Mouse (Mus musculus): ENCODE measurements at regions not wholly inside any gene's neighbourhood (a gene's known extent, or its start where the extent isn't known, plus 50 kb on each side); places are given as distances from the start of the nearest gene placed in this dataset.

DNA sequence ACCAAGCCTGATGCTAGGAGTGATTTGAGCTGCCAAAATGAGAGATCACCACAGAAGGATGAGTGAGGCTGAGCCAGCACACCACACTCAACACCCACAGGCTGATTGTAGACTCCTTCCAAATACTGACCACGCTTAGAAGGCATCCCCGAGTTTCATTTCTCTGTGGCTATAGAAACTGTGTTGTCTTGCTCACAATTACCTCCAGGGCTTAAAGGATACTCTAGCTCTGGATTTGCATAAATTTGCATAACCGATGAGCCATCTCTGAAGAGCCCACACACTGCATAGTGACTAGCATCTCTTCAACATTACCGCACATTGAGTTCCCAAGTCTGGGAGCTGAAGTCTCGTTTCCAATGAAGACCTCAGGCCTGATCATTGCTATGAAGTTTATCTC, 110.3 kb downstream of the Nufip1 start:
- H3K4me1 ChIP-seq (ENCODE audit: control insufficient read depth, insufficient read depth, low read length): peaks cover 21% of the 10 kb centered on the region
- H3K9me3 ChIP-seq (replicated peaks; ENCODE audit: control insufficient read depth, low read length): peaks cover 13% of the 10 kb centered on the region; the same call in 1 of the 2 replicates
- H3K4me3 ChIP-seq (replicated peaks; ENCODE audit: low read length): no peak overlapping the region
- no peak overlapping the region for H3K27ac ChIP-seq (ENCODE audit: low read length)
- H3K4me2 ChIP-seq (ENCODE audit: low read depth, low read length): no peak overlapping the region
- H3K9ac ChIP-seq (ENCODE audit: low read length): no peak overlapping the region
- no peaks in the 10 kb centered on the region for H3K27me3 ChIP-seq (ENCODE audit: control insufficient read depth, insufficient read depth, low read length)
- 86% methylated on average over 5 of the region's 5 CpGs for whole genome bisulfite sequencing
- no peak for ATAC-seq (ENCODE audit: insufficient read depth, low FRiP score)
- H3K36me3 ChIP-seq (ENCODE audit: control insufficient read depth, insufficient read depth, low read length): no peaks in the 10 kb centered on the region

DNA sequence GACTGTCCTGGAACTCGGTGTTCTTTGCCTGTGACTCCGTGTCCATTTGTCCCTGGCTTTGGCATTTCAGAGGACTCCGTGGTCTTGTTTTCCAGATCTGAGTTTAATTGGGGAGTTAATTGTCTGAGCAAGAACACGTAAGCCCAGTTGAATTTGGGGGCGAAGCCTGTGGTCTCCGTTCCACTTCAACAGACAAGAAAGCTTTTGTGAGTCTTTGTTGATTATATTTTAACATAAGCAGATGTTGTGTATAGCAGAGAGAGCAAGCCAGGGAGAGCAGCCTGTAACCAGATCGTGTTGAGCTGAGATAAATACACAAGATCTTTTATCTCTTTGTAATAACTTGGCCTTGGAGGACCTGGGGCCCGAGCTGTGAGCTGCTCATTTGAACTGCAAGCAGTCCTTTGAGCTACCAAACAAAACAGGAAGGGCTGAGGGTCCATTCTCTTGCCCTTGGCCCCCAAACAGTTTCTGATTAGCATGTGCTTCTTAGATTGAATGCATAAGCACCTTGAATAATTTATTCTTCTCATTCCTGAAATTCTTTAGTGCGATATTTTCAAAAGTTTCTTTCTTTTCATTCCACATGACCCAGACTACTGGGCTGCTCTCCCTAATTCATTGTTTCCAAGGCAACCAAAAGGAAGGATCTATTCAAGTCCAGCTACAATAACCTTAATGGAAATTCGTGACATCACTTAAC, 111.1 kb downstream of the Nufip1 start:
- Histone ChIP-seq H3K27ac (ENCODE audit: low read length) (peak overlapping the region; percentile 80; the same call in 1 of the 2 replicates), H3K4me1 (ENCODE audit: control insufficient read depth, insufficient read depth, low read length) (peaks cover 17% of the 10 kb centered on the region), H3K9ac (ENCODE audit: low read length) (no peak overlapping the region), H3K9me3 (replicated peaks; ENCODE audit: control insufficient read depth, low read length) (peaks cover 13% of the 10 kb centered on the region; the same call in 1 of the 2 replicates), H3K4me3 (replicated peaks; ENCODE audit: low read length) (no peak overlapping the region), H3K4me2 (ENCODE audit: low read depth, low read length) (no peak overlapping the region), H3K36me3 (ENCODE audit: control insufficient read depth, insufficient read depth, low read length) (no peaks in the 10 kb centered on the region), H3K27me3 (ENCODE audit: control insufficient read depth, insufficient read depth, low read length) (no peaks in the 10 kb centered on the region)
- ATAC-seq (ENCODE audit: insufficient read depth, low FRiP score): no peak
- 44% methylated on average over 10 of the region's 10 CpGs for WGBS

DNA sequence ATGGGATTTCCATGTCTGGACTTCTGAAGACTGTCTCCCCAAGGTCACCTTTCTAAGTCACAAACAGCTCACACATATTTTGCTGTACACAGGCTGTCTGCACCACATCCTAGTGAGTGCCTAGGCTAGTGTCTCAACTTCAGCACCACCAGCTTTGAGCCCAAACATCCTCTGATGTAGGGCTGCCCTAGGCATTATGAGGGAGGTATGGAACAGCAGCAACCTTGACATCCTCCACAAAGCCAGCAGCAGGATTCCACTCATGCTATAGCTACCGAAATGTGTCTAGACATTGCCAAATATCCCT, 111.6 kb downstream of the Nufip1 start:
- H3K4me2 ChIP-seq (ENCODE audit: low read depth, low read length): no peak overlapping the region
- ATAC-seq (ENCODE audit: insufficient read depth, low FRiP score): no peak
- no peak overlapping the region for H3K4me3 ChIP-seq (replicated peaks; ENCODE audit: low read length)
- H3K36me3 ChIP-seq (ENCODE audit: control insufficient read depth, insufficient read depth, low read length): no peaks in the 10 kb centered on the region
- 78% methylated on average over 1 of the region's 1 CpGs for WGBS
- no peaks in the 10 kb centered on the region for H3K27me3 ChIP-seq (ENCODE audit: control insufficient read depth, insufficient read depth, low read length)
- H3K27ac ChIP-seq (ENCODE audit: low read length): peak overlapping the region; percentile 80; the same call in 1 of the 2 replicates
- H3K9ac ChIP-seq (ENCODE audit: low read length): no peak overlapping the region
- H3K9me3 ChIP-seq (replicated peaks; ENCODE audit: control insufficient read depth, low read length): peaks cover 13% of the 10 kb centered on the region; the same call in 1 of the 2 replicates
- peaks cover 12% of the 10 kb centered on the region for H3K4me1 ChIP-seq (ENCODE audit: control insufficient read depth, insufficient read depth, low read length)

DNA sequence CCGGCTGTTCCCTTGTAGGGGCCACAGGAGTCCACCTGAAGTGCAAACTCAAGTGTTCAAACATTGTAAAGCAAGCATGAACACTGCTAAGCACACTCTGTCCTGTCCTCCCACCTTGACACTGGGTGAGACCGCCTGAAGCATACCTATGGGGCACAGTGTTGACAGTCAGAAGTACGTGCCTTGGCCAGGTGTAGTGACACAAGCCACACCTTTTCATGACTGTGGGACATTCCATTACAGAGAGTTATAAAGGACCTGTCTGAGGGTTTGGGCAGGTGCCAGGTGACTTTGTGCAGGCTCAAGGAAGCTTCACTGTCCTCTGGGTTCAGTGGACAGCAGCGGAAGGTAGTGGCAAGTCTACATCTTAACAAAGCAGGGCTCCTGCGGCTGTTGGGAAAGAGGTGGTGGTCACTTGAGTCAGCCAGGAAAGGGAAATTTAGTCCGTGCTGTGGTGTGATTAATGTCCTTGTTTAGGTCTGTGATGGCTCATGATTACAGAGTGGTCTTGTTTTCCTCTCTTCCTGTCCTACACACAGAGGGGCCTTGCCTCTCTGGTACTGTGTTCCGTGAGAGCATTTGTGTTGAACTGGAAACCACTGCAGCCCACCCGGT, 112.5 kb downstream of the Nufip1 start:
- peak; percentile 91 for ATAC-seq (ENCODE audit: insufficient read depth, low FRiP score)
- H3K27ac ChIP-seq (ENCODE audit: low read length): peak overlapping the region; percentile 80

DNA sequence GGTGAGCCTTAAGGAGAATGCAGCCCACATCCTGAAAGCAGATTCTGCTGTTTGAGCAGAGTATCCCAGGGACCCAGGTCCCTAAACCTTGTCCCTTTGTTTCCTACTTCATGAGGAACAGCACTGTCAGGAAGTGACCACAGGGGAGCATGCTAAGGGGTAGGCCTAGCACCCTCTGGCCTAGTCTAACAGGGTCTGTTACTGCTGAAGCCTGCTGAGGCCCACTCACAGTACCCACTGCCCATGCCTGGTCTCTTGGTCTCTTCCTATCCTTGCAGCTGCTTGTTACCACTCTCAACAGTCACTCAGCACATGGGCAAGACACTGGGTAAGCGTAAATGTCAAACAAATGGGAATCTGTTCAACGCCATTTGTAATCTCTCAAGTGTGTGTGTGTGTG, 113.2 kb downstream of the Nufip1 start:
- peaks cover 2% of the 10 kb centered on the region; the same call in 1 of the 2 replicates for H3K9me3 ChIP-seq (replicated peaks; ENCODE audit: control insufficient read depth, low read length)
- H3K9ac ChIP-seq (ENCODE audit: low read length): no peak overlapping the region
- peaks cover 12% of the 10 kb centered on the region for H3K4me1 ChIP-seq (ENCODE audit: control insufficient read depth, insufficient read depth, low read length)
- H3K4me2 ChIP-seq (ENCODE audit: low read depth, low read length): no peak overlapping the region
- H3K36me3 ChIP-seq (ENCODE audit: control insufficient read depth, insufficient read depth, low read length): no peaks in the 10 kb centered on the region
- peak overlapping the region; percentile 80; the same call in 1 of the 2 replicates for H3K27ac ChIP-seq (ENCODE audit: low read length)
- no peak overlapping the region for H3K4me3 ChIP-seq (replicated peaks; ENCODE audit: low read length)
- no peak for ATAC-seq (ENCODE audit: insufficient read depth, low FRiP score)
- 91% methylated on average over 2 of the region's 2 CpGs for WGBS
- H3K27me3 ChIP-seq (ENCODE audit: control insufficient read depth, insufficient read depth, low read length): no peaks in the 10 kb centered on the region

More for the DNA sequence above, 112.5 kb downstream of the Nufip1 start:
- H3K9ac ChIP-seq (ENCODE audit: low read length): peak overlapping the region; percentile 3; the same call in 1 of the 2 replicates
- no peaks in the 10 kb centered on the region for H3K36me3 ChIP-seq (ENCODE audit: control insufficient read depth, insufficient read depth, low read length)
- 56% methylated on average over 8 of the region's 8 CpGs for WGBS
- H3K4me3 ChIP-seq (replicated peaks; ENCODE audit: low read length): no peak overlapping the region
- peaks cover 8% of the 10 kb centered on the region; the same call in 1 of the 2 replicates for H3K9me3 ChIP-seq (replicated peaks; ENCODE audit: control insufficient read depth, low read length)
- H3K4me1 ChIP-seq (ENCODE audit: control insufficient read depth, insufficient read depth, low read length): peaks cover 12% of the 10 kb centered on the region
- no peak overlapping the region for H3K4me2 ChIP-seq (ENCODE audit: low read depth, low read length)
- no peaks in the 10 kb centered on the region for H3K27me3 ChIP-seq (ENCODE audit: control insufficient read depth, insufficient read depth, low read length)

DNA sequence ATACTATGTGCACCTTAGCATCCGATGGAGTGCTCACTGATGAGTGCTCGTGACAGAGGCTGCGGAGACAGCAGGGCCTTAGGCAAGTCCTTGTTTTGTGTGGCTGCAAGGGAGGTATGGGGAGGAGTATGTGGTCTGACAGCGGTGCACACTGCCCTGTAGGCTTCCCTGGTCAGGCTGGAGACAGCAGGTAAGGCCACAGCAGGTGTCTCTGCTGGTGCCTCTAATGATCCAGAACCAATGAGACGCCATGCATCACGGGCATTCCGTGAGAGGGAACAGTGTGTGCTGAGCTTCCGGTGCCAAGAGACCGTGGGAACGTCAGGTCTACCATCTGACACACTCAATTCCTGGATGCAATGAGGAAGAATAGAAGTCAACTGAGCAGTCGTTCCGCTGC, 114.8 kb downstream of the Nufip1 start:
- Histone ChIP-seq H3K9ac (ENCODE audit: low read length) (no peak overlapping the region), H3K27me3 (ENCODE audit: control insufficient read depth, insufficient read depth, low read length) (no peaks in the 10 kb centered on the region), H3K9me3 (replicated peaks; ENCODE audit: control insufficient read depth, low read length) (no peaks in the 10 kb centered on the region), H3K4me3 (replicated peaks; ENCODE audit: low read length) (no peak overlapping the region), H3K27ac (ENCODE audit: low read length) (no peak overlapping the region), H3K4me1 (ENCODE audit: control insufficient read depth, insufficient read depth, low read length) (peaks cover 12% of the 10 kb centered on the region), H3K4me2 (ENCODE audit: low read depth, low read length) (no peak overlapping the region), H3K36me3 (ENCODE audit: control insufficient read depth, insufficient read depth, low read length) (no peaks in the 10 kb centered on the region)
- no peak for ATAC-seq (ENCODE audit: insufficient read depth, low FRiP score)
- whole genome bisulfite sequencing: 85% methylated on average over 12 of the region's 12 CpGs

DNA sequence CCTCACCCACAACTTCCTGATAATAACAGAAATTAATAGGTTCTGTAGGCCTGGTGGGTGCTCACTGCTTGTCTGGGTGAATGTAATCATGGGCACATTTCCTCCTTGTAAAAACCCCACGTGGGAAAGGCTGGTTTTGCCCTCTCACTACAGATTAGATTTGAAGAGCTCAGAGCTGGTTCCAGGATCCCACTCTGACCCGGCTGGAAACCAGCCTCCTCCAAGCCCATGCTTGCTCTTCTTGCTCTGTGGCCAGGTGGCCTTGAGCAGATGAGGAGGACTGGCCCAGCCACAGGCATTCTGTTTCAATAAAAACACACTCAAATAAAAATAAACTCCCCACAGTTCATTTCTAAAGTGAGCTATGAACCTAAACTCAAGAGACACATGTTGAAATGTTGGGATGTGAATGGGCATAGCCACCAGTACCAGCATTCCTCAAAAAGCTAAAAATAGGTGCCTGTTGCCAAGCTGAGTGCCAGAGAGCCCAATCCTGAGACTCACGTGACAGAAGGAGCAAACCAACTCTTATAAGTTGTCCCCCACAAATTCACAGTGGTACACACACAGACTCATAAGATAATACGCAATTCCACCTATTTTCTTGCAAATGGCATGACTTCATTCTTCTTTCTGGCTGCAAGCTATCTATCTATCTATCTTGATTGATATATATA, 116.1 kb downstream of the Nufip1 start:
- no peak overlapping the region for H3K4me2 ChIP-seq (ENCODE audit: low read depth, low read length)
- no peak overlapping the region for H3K9ac ChIP-seq (ENCODE audit: low read length)
- ATAC-seq (ENCODE audit: insufficient read depth, low FRiP score): no peak
- H3K27ac ChIP-seq (ENCODE audit: low read length): no peak overlapping the region
- H3K9me3 ChIP-seq (replicated peaks; ENCODE audit: control insufficient read depth, low read length): no peaks in the 10 kb centered on the region
- H3K36me3 ChIP-seq (ENCODE audit: control insufficient read depth, insufficient read depth, low read length): no peaks in the 10 kb centered on the region
- H3K4me3 ChIP-seq (replicated peaks; ENCODE audit: low read length): no peak overlapping the region
- peaks cover 12% of the 10 kb centered on the region for H3K4me1 ChIP-seq (ENCODE audit: control insufficient read depth, insufficient read depth, low read length)
- 67% methylated on average over 4 of the region's 4 CpGs for WGBS
- no peaks in the 10 kb centered on the region for H3K27me3 ChIP-seq (ENCODE audit: control insufficient read depth, insufficient read depth, low read length)

DNA sequence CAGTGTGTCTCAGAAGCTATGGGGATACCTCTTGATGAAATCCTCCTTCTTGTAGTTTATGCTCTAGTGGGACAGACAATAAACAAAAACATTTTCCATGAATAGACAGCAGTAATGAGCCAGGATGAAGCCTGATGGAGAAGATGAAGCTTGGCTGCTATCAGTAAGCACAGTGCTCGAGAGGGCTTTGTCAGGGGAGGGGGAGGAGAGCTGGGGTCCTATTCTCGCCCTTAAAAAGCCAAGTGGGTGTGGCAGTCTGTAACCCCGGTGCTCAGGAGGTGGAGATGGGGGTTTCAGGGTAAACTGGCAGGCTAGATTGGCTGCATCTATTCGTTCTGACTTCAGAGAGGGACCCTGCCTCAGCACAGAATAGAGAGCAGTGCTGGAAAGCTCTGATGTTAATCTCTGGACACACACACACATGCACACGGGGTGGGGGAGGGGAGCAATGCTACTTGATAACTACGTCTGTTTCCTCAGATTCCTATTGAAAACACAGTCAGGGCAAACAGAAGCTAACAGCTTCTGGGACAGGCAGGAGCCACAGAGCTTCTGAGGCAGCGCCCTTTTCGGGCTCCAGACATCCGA, 118.4 kb downstream of the Nufip1 start:
- 48% methylated on average over 9 of the region's 9 CpGs for WGBS
- Histone ChIP-seq H3K4me3 (replicated peaks; ENCODE audit: low read length) (no peak overlapping the region), H3K9ac (ENCODE audit: low read length) (no peak overlapping the region), H3K9me3 (replicated peaks; ENCODE audit: control insufficient read depth, low read length) (no peaks in the 10 kb centered on the region), H3K4me1 (ENCODE audit: control insufficient read depth, insufficient read depth, low read length) (no peaks in the 10 kb centered on the region; the same call in 1 of the 2 replicates), H3K27ac (ENCODE audit: low read length) (no peak overlapping the region), H3K36me3 (ENCODE audit: control insufficient read depth, insufficient read depth, low read length) (no peaks in the 10 kb centered on the region), H3K27me3 (ENCODE audit: control insufficient read depth, insufficient read depth, low read length) (no peaks in the 10 kb centered on the region), H3K4me2 (ENCODE audit: low read depth, low read length) (no peak overlapping the region)
- ATAC-seq (ENCODE audit: insufficient read depth, low FRiP score): no peak

Measured in stomach, embryonic 16.5 days (tissue).